Mouse (Mus musculus): ENCODE results near the gene Slco1b2.
"Not testable (repeated sequence)": the region's sequence is repeated elsewhere in the genome, so short reads cannot be mapped to it uniquely, and the experiment has no call there.

The Slco1b2 gene

GRCm38 (mm10) chr6:141629291-141629690 lies at the start of gene Slco1b2:
Slco1b2 (plus strand) TSS chr6:141629518.
- no peak for DNase-seq (ENCODE audit: low spot score)

DNA sequence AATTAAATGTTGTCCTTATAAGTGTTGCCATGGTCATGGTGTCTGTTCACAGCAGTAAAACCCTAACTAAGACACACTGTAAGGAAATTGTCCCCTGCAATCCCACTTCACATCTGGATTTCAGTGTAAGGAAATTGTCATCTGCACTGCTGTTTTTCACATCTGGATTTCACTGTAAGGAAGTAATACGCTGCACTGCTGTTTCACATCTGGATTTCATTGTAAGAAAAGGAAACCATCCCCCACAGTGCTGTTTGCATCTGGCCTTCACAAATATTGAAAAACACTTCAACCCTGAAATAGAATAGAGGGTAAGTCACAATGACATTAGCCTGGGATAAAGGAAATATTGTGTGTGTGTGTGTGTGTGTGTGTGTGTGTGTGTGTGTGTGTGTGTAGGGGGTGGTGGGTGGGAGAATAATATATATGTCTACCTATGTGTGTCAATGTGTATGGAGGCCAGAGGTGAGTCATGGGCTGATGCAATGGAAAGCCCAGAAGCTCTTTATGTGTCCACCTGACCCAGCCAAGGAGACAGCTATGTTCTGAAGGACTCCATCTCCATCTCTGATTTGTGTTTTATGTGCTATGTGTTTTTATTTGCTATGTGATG lies 44.4 kb upstream of the Slco1b2 start:
- DNase-seq (ENCODE audit: low spot score) = no peak

- no peak for DNase-seq (ENCODE audit: low spot score)
Measured at GRCm38 (mm10) chr6:141590002-141590401, 39.3 kb upstream of the Slco1b2 start.

DNA sequence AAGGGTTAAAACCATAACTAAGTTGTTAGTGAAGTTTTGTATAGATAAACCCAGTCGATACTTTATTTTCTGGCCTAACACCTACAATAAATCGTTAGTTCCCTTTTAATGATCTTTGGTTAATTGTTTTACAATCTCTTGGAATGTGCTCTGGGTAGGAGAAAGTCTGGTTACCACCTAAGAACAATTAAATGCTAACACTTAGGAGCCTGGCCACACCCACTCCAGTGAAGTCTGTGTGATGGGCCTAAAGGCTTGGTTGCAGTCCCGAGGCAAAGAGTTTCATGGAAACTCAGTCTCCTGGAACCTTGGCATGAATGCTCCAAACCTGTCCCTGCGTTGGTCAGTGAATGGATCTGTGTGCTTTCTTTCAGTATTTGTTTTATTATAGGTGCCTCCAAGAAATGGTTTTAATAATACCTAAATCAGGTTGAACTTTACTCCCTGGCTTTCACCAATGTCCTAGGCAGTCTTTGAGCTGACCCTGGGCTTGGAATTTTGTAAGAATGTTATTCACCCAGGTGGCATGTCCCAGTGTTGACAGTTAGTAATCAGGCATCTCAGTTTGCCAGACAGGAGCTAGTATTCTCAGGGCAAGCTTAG lies 38.6 kb upstream of the Slco1b2 start:
- not testable (repeated sequence) for DNase-seq (ENCODE audit: low spot score)

- DNase-seq (ENCODE audit: low spot score) = no peak
Measured at GRCm38 (mm10) chr6:141596081-141596480, 33.2 kb upstream of the Slco1b2 start.

GRCm38 (mm10) chr6:141597037-141597436 lies 32.3 kb upstream of the Slco1b2 start:
- no peak for DNase-seq (ENCODE audit: low spot score)

- no peak for DNase-seq (ENCODE audit: low spot score)
Measured at GRCm38 (mm10) chr6:141600940-141601339, 28.4 kb upstream of the Slco1b2 start.

DNA sequence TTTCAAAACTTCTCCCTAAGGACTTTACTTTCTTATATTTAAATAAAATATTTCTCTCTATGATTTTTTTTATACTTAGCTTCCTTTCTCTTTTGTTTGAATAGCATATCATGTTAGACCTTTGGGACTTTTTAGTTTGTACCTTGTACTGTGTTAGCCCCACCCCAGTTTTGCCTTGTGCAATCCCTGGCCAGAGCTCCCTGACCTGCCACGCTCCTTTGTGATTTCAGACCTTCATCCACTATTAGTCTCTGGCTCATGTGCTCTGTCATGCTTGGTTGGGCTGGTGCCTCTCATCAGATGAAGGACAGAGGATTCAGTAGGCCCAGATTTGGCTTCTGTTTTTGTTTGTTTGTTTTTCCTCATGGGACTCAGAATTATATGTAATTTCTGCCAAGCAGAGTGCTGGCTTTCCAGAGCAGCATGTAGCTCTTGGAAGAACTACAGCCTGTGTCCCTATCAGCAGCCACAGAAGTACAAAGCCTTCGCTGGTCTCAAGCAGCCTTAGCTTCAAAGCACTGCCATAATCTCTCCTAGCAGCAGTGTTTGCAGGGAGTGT lies 18.5 kb upstream of the Slco1b2 start:
- DNase-seq (ENCODE audit: low spot score) = no peak

- no peak for DNase-seq (ENCODE audit: low spot score)
Measured at GRCm38 (mm10) chr6:141614017-141614416, 15.3 kb upstream of the Slco1b2 start.

GRCm38 (mm10) chr6:141615348-141615747 lies 14.0 kb upstream of the Slco1b2 start:
- no peak for DNase-seq (ENCODE audit: low spot score)

GRCm38 (mm10) chr6:141632935-141633334 lies 3.6 kb downstream of the Slco1b2 start:
- no peak for DNase-seq (ENCODE audit: low spot score)

- no peak for DNase-seq (ENCODE audit: low spot score)
Measured at GRCm38 (mm10) chr6:141635250-141635649, 5.9 kb downstream of the Slco1b2 start.

GRCm38 (mm10) chr6:141640639-141641038 lies 11.3 kb downstream of the Slco1b2 start:
- no peak for DNase-seq (ENCODE audit: low spot score)

- peak; percentile 11 for DNase-seq (ENCODE audit: low spot score)
Measured at GRCm38 (mm10) chr6:141687008-141687407, 57.7 kb downstream of the Slco1b2 start.

DNA sequence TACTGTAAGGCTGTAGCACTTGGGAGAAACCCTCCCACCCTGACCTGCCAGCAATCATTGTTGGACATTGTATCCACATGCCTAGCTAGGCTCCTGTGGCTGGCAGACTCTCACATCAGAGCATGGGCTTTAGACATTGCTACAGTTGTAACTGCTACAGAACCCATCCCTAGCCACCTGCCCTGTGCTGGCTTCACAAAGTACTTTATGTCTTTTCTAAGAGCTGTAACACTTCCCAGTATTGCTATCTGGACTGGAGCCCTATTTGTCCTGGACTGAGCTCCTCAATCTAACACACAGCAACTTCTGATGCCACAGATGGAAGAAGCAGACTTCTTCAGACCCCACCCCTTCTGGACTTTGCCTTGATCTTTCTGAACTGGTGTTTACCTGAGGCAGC lies 61.9 kb downstream of the Slco1b2 start:
- DNase-seq (ENCODE audit: low spot score) = no peak

Data from layer of hippocampus, adult 11-12 months (tissue).